Mouse (Mus musculus): Measurements from ENCODE around the gene Gjb3. TPM values are rescaled to one million over a fixed set of nuclear protein-coding genes. Genes with fewer than 3 reads are reported as not detected.
A peak's percentile ranks its signal among the peaks of the same experiment; 100 is the strongest.

Gjb3 gene
- polyA plus RNA-seq, 1 experiment from 2014 or later, result 3.5 TPM

GRCm38 (mm10) chr4:127313861-127314260 is 16.8 kb downstream of the Gjb3 start, which contains the start of gene Gja4:
Gja4 (minus strand) TSS chr4:127314039.
- Histone ChIP-seq H3K4me1 (peaks cover 10% of the 10 kb centered on the region), H3K27ac (no peak within 1 kb of the TSS), H3K4me3 (peak within 1 kb of the TSS; percentile 51), H3K9ac (peak within 1 kb of the TSS; percentile 67), H3K27me3 (peaks cover 42% of the 10 kb centered on the region), H3K9me3 (no peaks in the 10 kb centered on the region), H3K4me2 (replicated peaks) (peak within 1 kb of the TSS; percentile 96), H3K36me3 (no peaks in the 10 kb centered on the region)
- ATAC-seq (ENCODE audit: low FRiP score, low read depth), result peak; percentile 67; the same call in 1 of the 2 replicates
- under 1% methylated on average over 25 of the region's 25 CpGs for WGBS

- H3K27me3 ChIP-seq, result peaks cover 35% of the 10 kb centered on the region
- H3K9ac ChIP-seq, result no peak overlapping the region
- WGBS, result 62% methylated on average over 24 of the region's 24 CpGs
- no peaks in the 10 kb centered on the region for H3K9me3 ChIP-seq
- H3K4me3 ChIP-seq, result no peak overlapping the region
- peaks cover 10% of the 10 kb centered on the region for H3K4me1 ChIP-seq
- H3K36me3 ChIP-seq, result no peaks in the 10 kb centered on the region
- no peak overlapping the region for H3K27ac ChIP-seq
- H3K4me2 ChIP-seq (replicated peaks), result no peak overlapping the region
- no peak for ATAC-seq (ENCODE audit: low FRiP score, low read depth)
These were observed 18.3 kb downstream of the Gjb3 start for GRCm38 (mm10) chr4:127312349-127312748.

- Histone ChIP-seq H3K27ac (no peak overlapping the region), H3K4me2 (replicated peaks) (no peak overlapping the region), H3K9ac (no peak overlapping the region), H3K9me3 (no peaks in the 10 kb centered on the region), H3K4me3 (no peak overlapping the region), H3K27me3 (peaks cover 35% of the 10 kb centered on the region), H3K4me1 (peaks cover 10% of the 10 kb centered on the region), H3K36me3 (no peaks in the 10 kb centered on the region)
- ATAC-seq (ENCODE audit: low FRiP score, low read depth), result no peak
- WGBS, result 56% methylated on average over 9 of the region's 9 CpGs
These were observed 19.1 kb downstream of the Gjb3 start for GRCm38 (mm10) chr4:127311561-127311960.

- H3K27me3 ChIP-seq, result peaks cover 9% of the 10 kb centered on the region
- WGBS, result 51% methylated on average over 2 of the region's 2 CpGs
- no peaks in the 10 kb centered on the region for H3K4me1 ChIP-seq
- H3K36me3 ChIP-seq, result no peaks in the 10 kb centered on the region
- no peak overlapping the region for H3K27ac ChIP-seq
- H3K9me3 ChIP-seq, result no peaks in the 10 kb centered on the region
- no peak for ATAC-seq (ENCODE audit: low FRiP score, low read depth)
- H3K9ac ChIP-seq, result no peak overlapping the region
- no peak overlapping the region for H3K4me3 ChIP-seq
- H3K4me2 ChIP-seq (replicated peaks), result no peak overlapping the region
These were observed 23.7 kb downstream of the Gjb3 start for GRCm38 (mm10) chr4:127306915-127307314.

GRCm38 (mm10) chr4:127303796-127304195 is 26.8 kb downstream of the Gjb3 start:
- H3K4me3 ChIP-seq, result no peak overlapping the region
- no peak for ATAC-seq (ENCODE audit: low FRiP score, low read depth)
- 72% methylated on average over 3 of the region's 3 CpGs for WGBS

GRCm38 (mm10) chr4:127300503-127300902 is 30.1 kb downstream of the Gjb3 start:
- ATAC-seq (ENCODE audit: low FRiP score, low read depth), result no peak
- Histone ChIP-seq H3K9me3 (no peaks in the 10 kb centered on the region), H3K9ac (no peak overlapping the region), H3K36me3 (no peaks in the 10 kb centered on the region), H3K27ac (no peak overlapping the region), H3K4me1 (no peaks in the 10 kb centered on the region), H3K4me2 (replicated peaks) (no peak overlapping the region), H3K4me3 (no peak overlapping the region), H3K27me3 (no peaks in the 10 kb centered on the region)
- 71% methylated on average over 5 of the region's 5 CpGs for WGBS

More at GRCm38 (mm10) chr4:127303796-127304195, 26.8 kb downstream of the Gjb3 start:
- no peaks in the 10 kb centered on the region for H3K4me1 ChIP-seq
- H3K27ac ChIP-seq, result no peak overlapping the region
- no peak overlapping the region for H3K9ac ChIP-seq
- no peak overlapping the region for H3K4me2 ChIP-seq (replicated peaks)
- no peaks in the 10 kb centered on the region for H3K9me3 ChIP-seq
- no peaks in the 10 kb centered on the region for H3K27me3 ChIP-seq
- H3K36me3 ChIP-seq, result no peaks in the 10 kb centered on the region

- no peaks in the 10 kb centered on the region for H3K36me3 ChIP-seq
- H3K4me1 ChIP-seq, result 0 out of 2 replicates have a peak, but pooled peaks cover 5% of the 10 kb centered on the region
- 80% methylated on average over 5 of the region's 5 CpGs for WGBS
- H3K4me3 ChIP-seq, result no peak overlapping the region
- H3K9me3 ChIP-seq, result no peaks in the 10 kb centered on the region
- no peak overlapping the region for H3K9ac ChIP-seq
- H3K27ac ChIP-seq, result no peak overlapping the region
- no peak for ATAC-seq (ENCODE audit: low FRiP score, low read depth)
- no peaks in the 10 kb centered on the region for H3K27me3 ChIP-seq
- H3K4me2 ChIP-seq (replicated peaks), result no peak overlapping the region
These were observed 38.0 kb downstream of the Gjb3 start for GRCm38 (mm10) chr4:127292631-127293030.

- Histone ChIP-seq H3K27me3 (no peaks in the 10 kb centered on the region), H3K4me3 (no peak overlapping the region), H3K9ac (no peak overlapping the region), H3K9me3 (no peaks in the 10 kb centered on the region), H3K4me1 (0 out of 2 replicates have a peak, but pooled peaks cover 7% of the 10 kb centered on the region), H3K4me2 (replicated peaks) (no peak overlapping the region), H3K27ac (no peak overlapping the region), H3K36me3 (no peaks in the 10 kb centered on the region)
- ATAC-seq (ENCODE audit: low FRiP score, low read depth), result no peak
- 72% methylated on average over 6 of the region's 6 CpGs for WGBS
These were observed 41.5 kb downstream of the Gjb3 start for GRCm38 (mm10) chr4:127289039-127289548.

GRCm38 (mm10) chr4:127286907-127287306 is 43.7 kb downstream of the Gjb3 start:
- no peak overlapping the region for H3K4me3 ChIP-seq
- no peaks in the 10 kb centered on the region for H3K9me3 ChIP-seq
- H3K36me3 ChIP-seq, result no peaks in the 10 kb centered on the region
- no peak overlapping the region for H3K9ac ChIP-seq
- WGBS, result 61% methylated on average over 4 of the region's 4 CpGs
- no peaks in the 10 kb centered on the region for H3K27me3 ChIP-seq
- no peak overlapping the region for H3K4me2 ChIP-seq (replicated peaks)
- no peak overlapping the region for H3K27ac ChIP-seq
- 0 out of 2 replicates have a peak, but pooled peaks cover 7% of the 10 kb centered on the region for H3K4me1 ChIP-seq
- no peak for ATAC-seq (ENCODE audit: low FRiP score, low read depth)

- H3K9me3 ChIP-seq, result no peaks in the 10 kb centered on the region
- H3K9ac ChIP-seq, result no peak overlapping the region
- no peaks in the 10 kb centered on the region for H3K36me3 ChIP-seq
- H3K4me1 ChIP-seq, result 0 out of 2 replicates have a peak, but pooled peaks cover 3% of the 10 kb centered on the region
- ATAC-seq (ENCODE audit: low FRiP score, low read depth), result no peak
- no peak overlapping the region for H3K4me2 ChIP-seq (replicated peaks)
- no peak overlapping the region for H3K27ac ChIP-seq
- no peak overlapping the region for H3K4me3 ChIP-seq
- 79% methylated on average over 9 of the region's 9 CpGs for WGBS
- H3K27me3 ChIP-seq, result no peaks in the 10 kb centered on the region
These were observed 51.4 kb downstream of the Gjb3 start for GRCm38 (mm10) chr4:127279241-127279640.

GRCm38 (mm10) chr4:127278451-127279001 is 52.1 kb downstream of the Gjb3 start:
- WGBS, result 64% methylated on average over 9 of the region's 9 CpGs
- Histone ChIP-seq H3K9ac (no peak overlapping the region), H3K4me1 (0 out of 2 replicates have a peak, but pooled peaks cover 3% of the 10 kb centered on the region), H3K27ac (no peak overlapping the region), H3K4me2 (replicated peaks) (no peak overlapping the region), H3K36me3 (no peaks in the 10 kb centered on the region), H3K27me3 (no peaks in the 10 kb centered on the region), H3K4me3 (no peak overlapping the region), H3K9me3 (no peaks in the 10 kb centered on the region)
- peak; percentile 24; the same call in 1 of the 2 replicates for ATAC-seq (ENCODE audit: low FRiP score, low read depth)
